30 mouse cellular contexts compared by ENCODE assay signal in genomic region chr3:89671334-89671733, GRCm38 (mm10). TPM values are rescaled to one million over a fixed set of nuclear protein-coding genes. Genes with fewer than 3 reads are reported as not detected.
DNase-seq lines count a peak whose midpoint lies in the region; ATAC-seq and TF ChIP-seq lines count a peak whose summit lies in the region.
"Had no signal": no experiment of that assay in that cellular context is flagged by ENCODE, and none has a peak within 500 bp of the region (broad histone marks: within the 10 kb centered on the region; RNA-seq: fewer than 3 reads in every experiment).

No protein-coding gene starts in this region.

- no peaks in the 10 kb centered on the region for H3K27me3 ChIP-seq in heart, embryonic 13.5 days (replicated peaks)
- H3K27me3 ChIP-seq in heart, postnatal 0 days (ENCODE audit: control insufficient read depth, insufficient read depth, low read length), result no peaks in the 10 kb centered on the region
- H3K27me3 ChIP-seq: embryonic facial prominence, embryonic 12.5 days; forebrain, embryonic 15.5 days; hindbrain, embryonic 15.5 days; limb, embryonic 12.5 days; midbrain, embryonic 12.5 days; neural tube, embryonic 12.5 days had no signal

- no peak overlapping the region for H3K4me2 ChIP-seq in heart, embryonic 13.5 days
- H3K4me2 ChIP-seq in heart, postnatal 0 days (ENCODE audit: low read depth, low read length), result no peak overlapping the region
- H3K4me2 ChIP-seq: embryonic facial prominence, embryonic 12.5 days; forebrain, embryonic 15.5 days; hindbrain, embryonic 15.5 days; limb, embryonic 12.5 days; liver, embryonic 15.5 days; midbrain, embryonic 12.5 days; neural tube, embryonic 12.5 days had no signal

- WGBS in heart, embryonic 13.5 days, result 40% methylated on average over 6 of the region's 6 CpGs
- WGBS in heart, postnatal 0 days, result 49% methylated on average over 6 of the region's 6 CpGs

- no peak for TF ChIP-seq EP300 in heart, postnatal 0 days (IDR thresholded peaks at IDR 0.05; ENCODE audit: low read depth)

- peak overlapping the region; percentile 30 for H3K27ac ChIP-seq in heart, embryonic 13.5 days (replicated peaks)
- no peak overlapping the region for H3K27ac ChIP-seq in heart, postnatal 0 days (ENCODE audit: low read depth)
- H3K27ac ChIP-seq: embryonic facial prominence, embryonic 12.5 days; forebrain, embryonic 10.5 days; forebrain, embryonic 15.5 days; hindbrain, embryonic 15.5 days; limb, embryonic 12.5 days; liver, embryonic 15.5 days; midbrain, embryonic 12.5 days; neural tube, embryonic 12.5 days had no signal

- DNase-seq in heart, adult 8-10 months (ENCODE audit: low spot score), result peak; percentile 9
- DNase-seq in heart, postnatal 14 days, result no peak
- DNase-seq in left cerebral cortex, postnatal 4 days, result peak; percentile 37
- no peak for DNase-seq in left cerebral cortex, adult 9 months (ENCODE audit: low spot score in 2 of 2)
- DNase-seq in heart, postnatal 0 days (ENCODE audit: low spot score), result no peak
- no peak for DNase-seq in frontal cortex, postnatal 36 days (ENCODE audit: low spot score in 2 of 2)
- DNase-seq: adrenal gland, adult 2 months; adrenal gland, postnatal 36 days; B cell, adult 2 months; cerebellum, adult 18-20 months; embryo, embryonic 11 days; kidney, adult 18-20 months; layer of hippocampus, adult 9-11 months; lung, postnatal 4 days; right cerebral cortex, adult 18-20 months; spleen, adult 18-20 months; thymus, postnatal 14 days had no signal

- H3K9ac ChIP-seq in heart, embryonic 13.5 days, result no peak overlapping the region
- H3K9ac ChIP-seq in heart, postnatal 0 days (replicated peaks; ENCODE audit: low read depth, low read length), result no peak overlapping the region
- H3K9ac ChIP-seq: embryonic facial prominence, embryonic 12.5 days; forebrain, embryonic 15.5 days; hindbrain, embryonic 15.5 days; limb, embryonic 12.5 days; liver, embryonic 15.5 days; midbrain, embryonic 12.5 days; neural tube, embryonic 12.5 days had no signal

- no peak overlapping the region for H3K4me3 ChIP-seq in heart, embryonic 13.5 days
- no peak overlapping the region for H3K4me3 ChIP-seq in heart, postnatal 0 days (ENCODE audit: low read depth, low read length)
- H3K4me3 ChIP-seq: embryonic facial prominence, embryonic 12.5 days; forebrain, embryonic 10.5 days; forebrain, embryonic 15.5 days; hindbrain, embryonic 15.5 days; limb, embryonic 12.5 days; liver, embryonic 15.5 days; megakaryocyte, embryonic 14.5 days; midbrain, embryonic 12.5 days; myocyte; neural tube, embryonic 12.5 days had no signal

- intact Hi-C loops in heart, postnatal 14 days (cut with DNase I), result no loop called here
- intact Hi-C loops in left cerebral cortex, postnatal 4 days (cut with DNase I), result no loop called here

- ATAC-seq in heart, embryonic 13.5 days (ENCODE audit: extremely low read depth, insufficient number of reproducible peaks, low FRiP score, low TSS enrichment), result no peak
- ATAC-seq in heart, postnatal 0 days (ENCODE audit: insufficient read depth, low read depth), result peak; percentile 47; the same call in 1 of the 2 replicates
- ATAC-seq: activated CD4-positive, CD25-positive, alpha-beta regulatory T cell, adult 4 months; forebrain, embryonic 15.5 days; lung, postnatal 0 days had no signal

- no peaks in the 10 kb centered on the region for H3K9me3 ChIP-seq in heart, embryonic 13.5 days
- H3K9me3 ChIP-seq in heart, postnatal 0 days (replicated peaks; ENCODE audit: control insufficient read depth, low read length), result no peaks in the 10 kb centered on the region
- H3K9me3 ChIP-seq: embryonic facial prominence, embryonic 12.5 days; forebrain, embryonic 10.5 days; forebrain, embryonic 15.5 days; hindbrain, embryonic 15.5 days; limb, embryonic 12.5 days; liver, embryonic 15.5 days; megakaryocyte, embryonic 14.5 days; midbrain, embryonic 12.5 days; neural tube, embryonic 12.5 days had no signal

- no peaks in the 10 kb centered on the region for H3K36me3 ChIP-seq in heart, embryonic 13.5 days
- H3K36me3 ChIP-seq in heart, postnatal 0 days (replicated peaks; ENCODE audit: control insufficient read depth, insufficient read depth, low read length), result no peaks in the 10 kb centered on the region
- H3K36me3 ChIP-seq: embryonic facial prominence, embryonic 12.5 days; forebrain, embryonic 10.5 days; forebrain, embryonic 15.5 days; hindbrain, embryonic 15.5 days; limb, embryonic 12.5 days; liver, embryonic 15.5 days; midbrain, embryonic 12.5 days; neural tube, embryonic 12.5 days had no signal

- H3K4me1 ChIP-seq in heart, embryonic 13.5 days, result peaks cover 32% of the 10 kb centered on the region
- 0 out of 2 replicates have a peak, but pooled peaks cover 5% of the 10 kb centered on the region for H3K4me1 ChIP-seq in heart, postnatal 0 days (ENCODE audit: control insufficient read depth, insufficient read depth)
- H3K4me1 ChIP-seq: hindbrain, embryonic 15.5 days; limb, embryonic 12.5 days; liver, embryonic 15.5 days had no signal

- no peak for TF ChIP-seq CTCF in heart, postnatal 0 days (IDR thresholded peaks at IDR 0.05; ENCODE audit: low read depth)

RNA-seq across cellular contexts. Expression of gene Adar, which starts 43.5 kb away (rescaled TPM):
- 10 to 100 TPM; 10.8 to 13.0 (median 12.4) TPM for total RNA-seq in heart, adult 8-10 months (2022)
- total RNA-seq in heart, postnatal 14 days (2021), result 10 to 100 TPM; 12.5 to 13.5 TPM
- total RNA-seq in left cerebral cortex, postnatal 4 days (2021), result 100 to 1,000 TPM; 102 to 106 TPM
- polyA plus RNA-seq in heart, embryonic 13.5 days (2015; fragmentation: Nextera tagmentation; extraction: Ambion mirVana), result 7.5 and 7.8 TPM in 2 replicates
- total RNA-seq in heart, postnatal 0 days (2014; rRNA removed; ENCODE audit: low replicate concordance), result 19.2 and 36.7 TPM in 2 replicates
- polyA plus RNA-seq in heart, postnatal 0 days (2015; fragmentation: Nextera tagmentation; extraction: Ambion mirVana), result 3.8 and 4.4 TPM in 2 replicates

Comparison
In these comparisons a context has a peak if more than half of its experiments do, and no peak if none do; other contexts are left out.
1. DNase-seq: peak in heart, adult 8-10 months (single experiment) and left cerebral cortex, postnatal 4 days (single experiment); none in heart, postnatal 14 days (0 of 2), left cerebral cortex, adult 9 months (0 of 2), heart, postnatal 0 days (single experiment) and frontal cortex, postnatal 36 days (0 of 2).